Mouse (Mus musculus): ENCODE results near the gene AU040320. TPM values are rescaled to one million over a fixed set of nuclear protein-coding genes. Genes with fewer than 3 reads are reported as not detected.
A peak's percentile ranks its signal among the peaks of the same experiment; 100 is the strongest.

AU040320 gene
- polyA plus RNA-seq, 1 experiment from 2014 or later, result 10.3 TPM

DNA sequence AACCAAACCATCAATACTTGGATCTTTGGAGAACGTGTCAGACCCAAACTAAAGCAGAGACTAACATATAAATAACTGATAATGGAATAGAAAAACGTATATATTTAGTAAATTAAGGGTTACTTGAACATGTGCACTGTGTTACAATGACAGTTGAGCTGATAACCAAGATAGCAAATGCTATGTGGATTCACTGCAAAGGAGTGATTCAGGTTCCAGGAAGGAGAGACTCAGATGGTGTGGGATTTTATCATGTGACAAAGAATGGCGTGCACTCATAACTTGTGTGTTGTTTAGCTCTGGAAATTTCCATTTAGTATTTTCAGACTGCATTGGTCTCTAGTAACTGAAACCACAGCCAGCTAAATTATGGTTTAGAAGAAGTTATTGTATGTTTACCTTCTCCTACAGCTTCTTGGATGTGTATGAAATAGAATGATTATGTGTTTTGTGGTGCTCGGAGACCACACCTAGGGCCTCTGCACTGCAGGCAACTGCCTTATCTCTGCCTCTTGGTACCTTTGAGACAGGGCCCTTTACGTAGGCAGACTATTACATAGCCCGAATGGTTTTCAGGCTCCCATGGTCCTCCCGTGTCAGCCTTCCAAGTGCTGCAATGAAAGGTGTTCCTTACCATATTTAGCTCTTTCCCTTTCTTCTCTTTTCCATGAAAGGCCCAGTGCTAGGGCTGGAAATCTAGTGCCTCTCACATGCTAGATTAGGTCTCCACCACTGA lies 53.5 kb downstream of the AU040320 start:
- H3K9ac ChIP-seq, result no peak overlapping the region
- H3K4me1 ChIP-seq, result peaks cover 56% of the 10 kb centered on the region
- ATAC-seq, result peak; percentile 83
- H3K4me3 ChIP-seq, result no peak overlapping the region
- H3K4me2 ChIP-seq, result 0 out of 2 replicates have a peak overlapping the region, but pooled peaks have one; percentile 2
- 27% methylated on average over 7 of the region's 7 CpGs for WGBS (ENCODE audit: insufficient replicate concordance)
- H3K36me3 ChIP-seq, result peaks cover 14% of the 10 kb centered on the region
- no peaks in the 10 kb centered on the region for H3K9me3 ChIP-seq (replicated peaks)
- no peak overlapping the region for H3K27ac ChIP-seq
- H3K27me3 ChIP-seq (replicated peaks), result no peaks in the 10 kb centered on the region

DNA sequence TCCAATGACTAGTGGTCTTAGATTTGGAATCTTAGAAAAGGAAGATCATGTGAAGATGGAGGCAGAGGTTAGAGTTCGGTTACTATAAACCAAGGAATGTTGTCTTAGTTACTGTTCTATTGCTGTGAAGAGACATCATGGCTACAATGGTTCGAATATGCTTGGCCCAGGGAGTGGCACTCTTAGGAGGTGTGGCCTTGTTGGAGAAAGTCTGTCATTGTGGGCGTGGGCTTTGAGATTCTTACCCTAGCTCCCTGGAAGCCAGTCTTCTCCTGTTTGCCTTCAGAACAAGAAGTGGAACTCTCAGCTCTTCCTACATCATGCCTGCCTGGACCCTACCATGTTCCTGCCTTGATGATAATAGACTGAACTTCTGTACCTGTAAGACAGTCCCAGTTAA lies 57.2 kb downstream of the AU040320 start:
- H3K9ac ChIP-seq, result no peak overlapping the region
- no peaks in the 10 kb centered on the region for H3K9me3 ChIP-seq (replicated peaks)
- no peak for ATAC-seq
- H3K27me3 ChIP-seq (replicated peaks), result no peaks in the 10 kb centered on the region
- no peak overlapping the region for H3K4me3 ChIP-seq
- H3K4me1 ChIP-seq, result peaks cover 25% of the 10 kb centered on the region
- WGBS (ENCODE audit: insufficient replicate concordance), result 74% methylated on average over 3 of the region's 3 CpGs
- H3K4me2 ChIP-seq, result no peak overlapping the region
- no peak overlapping the region for H3K27ac ChIP-seq
- peaks cover 25% of the 10 kb centered on the region for H3K36me3 ChIP-seq

GRCm38 (mm10) chr4:126813212-126813611 lies 59.9 kb downstream of the AU040320 start:
- ATAC-seq, result no peak
- Histone ChIP-seq H3K4me1 (no peaks in the 10 kb centered on the region), H3K9me3 (replicated peaks) (no peaks in the 10 kb centered on the region), H3K4me2 (no peak overlapping the region), H3K4me3 (no peak overlapping the region), H3K27ac (no peak overlapping the region), H3K27me3 (replicated peaks) (no peaks in the 10 kb centered on the region), H3K36me3 (peaks cover 39% of the 10 kb centered on the region), H3K9ac (no peak overlapping the region)
- WGBS (ENCODE audit: insufficient replicate concordance), result 68% methylated on average over 5 of the region's 5 CpGs

- Histone ChIP-seq H3K36me3 (peaks cover 41% of the 10 kb centered on the region), H3K9ac (no peak overlapping the region), H3K27ac (no peak overlapping the region), H3K4me3 (no peak overlapping the region), H3K4me1 (no peaks in the 10 kb centered on the region), H3K9me3 (replicated peaks) (no peaks in the 10 kb centered on the region), H3K27me3 (replicated peaks) (no peaks in the 10 kb centered on the region), H3K4me2 (no peak overlapping the region)
- ATAC-seq, result no peak
- 47% methylated on average over 5 of the region's 5 CpGs for WGBS (ENCODE audit: insufficient replicate concordance)
These were observed 61.5 kb downstream of the AU040320 start for GRCm38 (mm10) chr4:126814854-126815253.

DNA sequence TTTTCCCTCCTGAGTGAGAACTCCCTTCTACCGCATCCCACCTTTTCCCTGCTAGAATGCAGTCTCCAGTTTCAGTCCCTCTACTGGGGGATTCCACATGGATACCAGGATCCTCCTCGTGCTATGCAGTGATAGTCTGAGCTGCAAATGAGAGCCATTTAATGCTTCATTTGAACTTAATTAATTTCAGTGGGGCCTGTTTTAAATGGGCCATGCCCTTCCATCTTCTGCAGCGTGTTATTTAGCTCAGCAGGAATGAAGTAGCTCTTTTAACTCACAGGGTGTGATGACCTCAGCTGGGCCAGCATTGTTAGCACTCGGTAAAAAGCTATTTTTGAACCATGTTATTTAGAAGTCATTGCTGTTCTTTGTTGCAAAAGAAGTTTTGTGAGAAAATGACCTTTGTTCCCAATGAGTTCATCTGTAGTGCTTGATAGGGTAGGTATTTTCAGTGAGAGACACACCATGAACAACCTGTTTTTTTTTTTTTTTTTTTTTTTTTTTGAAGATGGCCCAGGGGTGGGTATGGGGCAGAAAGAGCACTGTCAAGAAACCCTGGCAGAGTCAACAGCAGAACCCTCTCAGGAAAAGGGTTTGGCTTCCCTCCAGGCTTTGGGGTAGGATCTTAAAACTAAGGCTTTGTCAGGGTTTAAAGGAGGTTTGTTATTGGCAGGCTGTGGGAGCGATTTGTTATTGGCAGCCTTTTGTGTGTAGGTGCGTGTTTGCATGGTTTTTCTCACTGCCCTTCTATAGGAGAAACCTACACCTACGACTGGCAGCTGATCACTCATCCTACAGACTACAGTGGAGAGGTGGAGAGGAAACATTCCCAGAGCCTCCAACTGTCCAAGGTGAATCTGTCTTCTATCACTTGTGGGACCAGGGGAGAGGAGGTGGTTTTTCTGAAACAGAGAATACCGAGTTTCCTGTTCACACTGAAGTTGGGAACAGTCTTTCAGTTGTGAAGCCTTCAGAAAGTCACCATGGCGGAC lies 69.8 kb downstream of the AU040320 start:
- Histone ChIP-seq H3K9me3 (replicated peaks) (no peaks in the 10 kb centered on the region), H3K36me3 (peaks cover 30% of the 10 kb centered on the region), H3K27me3 (replicated peaks) (no peaks in the 10 kb centered on the region), H3K27ac (no peak overlapping the region), H3K4me3 (no peak overlapping the region), H3K9ac (no peak overlapping the region), H3K4me2 (no peak overlapping the region), H3K4me1 (no peaks in the 10 kb centered on the region)
- ATAC-seq, result no peak
- 70% methylated on average over 9 of the region's 9 CpGs for WGBS (ENCODE audit: insufficient replicate concordance)

GRCm38 (mm10) chr4:126823917-126824316 lies 70.6 kb downstream of the AU040320 start:
- no peak overlapping the region for H3K27ac ChIP-seq
- ATAC-seq, result no peak
- H3K4me3 ChIP-seq, result no peak overlapping the region
- H3K27me3 ChIP-seq (replicated peaks), result no peaks in the 10 kb centered on the region
- no peaks in the 10 kb centered on the region for H3K4me1 ChIP-seq
- H3K9me3 ChIP-seq (replicated peaks), result no peaks in the 10 kb centered on the region
- peaks cover 29% of the 10 kb centered on the region for H3K36me3 ChIP-seq
- WGBS (ENCODE audit: insufficient replicate concordance), result 73% methylated on average over 5 of the region's 5 CpGs
- H3K4me2 ChIP-seq, result no peak overlapping the region
- H3K9ac ChIP-seq, result no peak overlapping the region

DNA sequence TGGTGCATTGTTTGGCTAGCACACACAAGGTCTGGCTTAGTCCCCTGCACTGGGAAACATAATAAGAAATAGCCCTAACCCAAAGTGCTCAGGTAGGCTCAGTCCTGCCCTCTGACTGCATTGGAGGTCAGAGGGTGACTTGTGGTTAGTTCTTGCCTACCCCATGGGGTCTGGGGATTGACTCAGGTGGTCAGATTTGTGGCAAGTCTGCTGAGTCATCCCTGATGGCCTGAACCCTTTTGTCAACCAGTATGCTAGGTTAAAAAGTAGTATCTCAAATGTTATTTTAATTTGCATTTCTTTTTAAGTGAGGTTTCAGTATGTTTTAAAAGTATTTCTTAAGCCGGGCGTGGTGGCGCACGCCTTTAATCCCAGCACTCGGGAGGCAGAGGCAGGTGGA lies 77.8 kb downstream of the AU040320 start:
- ATAC-seq, result no peak
- H3K4me1 ChIP-seq, result no peaks in the 10 kb centered on the region
- no peak overlapping the region for H3K27ac ChIP-seq
- no peaks in the 10 kb centered on the region for H3K27me3 ChIP-seq (replicated peaks)
- WGBS (ENCODE audit: insufficient replicate concordance), result 89% methylated on average over 5 of the region's 5 CpGs
- no peak overlapping the region for H3K9ac ChIP-seq
- H3K9me3 ChIP-seq (replicated peaks), result no peaks in the 10 kb centered on the region
- H3K4me3 ChIP-seq, result no peak overlapping the region
- no peak overlapping the region for H3K4me2 ChIP-seq
- H3K36me3 ChIP-seq, result peaks cover 32% of the 10 kb centered on the region

GRCm38 (mm10) chr4:126838799-126839198 lies 85.5 kb downstream of the AU040320 start:
- Histone ChIP-seq H3K27ac (no peak overlapping the region), H3K9ac (no peak overlapping the region), H3K36me3 (peaks cover 49% of the 10 kb centered on the region), H3K4me1 (no peaks in the 10 kb centered on the region), H3K4me3 (no peak overlapping the region), H3K4me2 (no peak overlapping the region), H3K9me3 (replicated peaks) (no peaks in the 10 kb centered on the region), H3K27me3 (replicated peaks) (no peaks in the 10 kb centered on the region)
- ATAC-seq, result no peak
- WGBS (ENCODE audit: insufficient replicate concordance), result 74% methylated on average over 7 of the region's 7 CpGs

DNA sequence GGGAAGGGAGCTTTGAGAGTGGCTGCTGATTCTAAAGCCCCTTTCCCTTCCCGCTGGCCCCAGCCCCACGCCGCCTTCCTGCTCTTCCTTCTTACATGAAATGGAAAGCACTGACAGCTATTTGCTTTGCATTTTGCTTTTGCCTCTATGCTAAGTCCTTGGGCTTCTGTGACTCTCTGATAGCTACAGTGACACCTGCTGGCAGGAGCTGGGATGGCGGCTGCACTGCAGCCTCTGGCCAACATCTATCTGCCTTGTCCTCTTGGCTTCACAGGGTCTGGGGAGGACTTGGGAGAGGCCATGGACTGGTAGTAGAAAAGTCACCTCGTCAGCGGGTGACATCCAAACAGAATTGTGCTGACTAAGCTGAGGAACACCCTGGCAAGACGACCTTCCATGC lies 86.5 kb downstream of the AU040320 start:
- peaks cover 47% of the 10 kb centered on the region for H3K36me3 ChIP-seq
- no peak overlapping the region for H3K4me3 ChIP-seq
- no peak overlapping the region for H3K4me2 ChIP-seq
- ATAC-seq, result 0 out of 2 replicates have a peak, but pooled peaks have one; percentile 5
- H3K9ac ChIP-seq, result no peak overlapping the region
- no peaks in the 10 kb centered on the region for H3K4me1 ChIP-seq
- no peak overlapping the region for H3K27ac ChIP-seq
- no peaks in the 10 kb centered on the region for H3K27me3 ChIP-seq (replicated peaks)
- H3K9me3 ChIP-seq (replicated peaks), result no peaks in the 10 kb centered on the region
- 14% methylated on average over 7 of the region's 7 CpGs for WGBS (ENCODE audit: insufficient replicate concordance)

GRCm38 (mm10) chr4:126840996-126841560 lies 87.7 kb downstream of the AU040320 start:
- no peak for ATAC-seq
- Histone ChIP-seq H3K4me2 (no peak overlapping the region), H3K9ac (no peak overlapping the region), H3K36me3 (peaks cover 42% of the 10 kb centered on the region), H3K4me1 (no peaks in the 10 kb centered on the region), H3K4me3 (no peak overlapping the region), H3K27me3 (replicated peaks) (no peaks in the 10 kb centered on the region), H3K27ac (no peak overlapping the region), H3K9me3 (replicated peaks) (no peaks in the 10 kb centered on the region)
- WGBS (ENCODE audit: insufficient replicate concordance), result 78% methylated on average over 15 of the region's 15 CpGs

DNA sequence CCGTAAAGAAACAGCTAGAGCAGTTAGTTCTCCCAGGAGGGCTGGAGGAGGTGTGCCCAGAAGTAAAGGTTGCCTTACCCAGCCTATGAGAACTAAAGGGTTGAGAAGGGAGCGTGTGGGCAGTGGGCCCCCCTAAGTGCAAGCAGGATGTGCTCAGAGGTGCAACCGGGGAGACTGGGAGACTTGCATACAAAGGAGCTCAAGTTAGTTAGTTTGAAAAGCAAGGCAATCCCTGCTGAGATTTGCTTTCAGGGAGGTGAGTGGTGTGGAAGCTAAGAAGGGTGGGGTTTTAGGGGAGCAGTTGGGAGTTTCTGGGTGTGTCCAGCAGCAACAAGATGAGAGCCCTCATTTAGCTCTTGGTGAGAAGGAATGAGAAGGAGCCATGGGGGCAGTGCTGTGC lies 89.6 kb downstream of the AU040320 start:
- ATAC-seq, result no peak
- H3K4me3 ChIP-seq, result no peak overlapping the region
- H3K27ac ChIP-seq, result no peak overlapping the region
- WGBS (ENCODE audit: insufficient replicate concordance), result 67% methylated on average over 3 of the region's 3 CpGs
- no peaks in the 10 kb centered on the region for H3K27me3 ChIP-seq (replicated peaks)
- no peak overlapping the region for H3K4me2 ChIP-seq
- H3K4me1 ChIP-seq, result no peaks in the 10 kb centered on the region
- H3K9ac ChIP-seq, result no peak overlapping the region
- no peaks in the 10 kb centered on the region for H3K9me3 ChIP-seq (replicated peaks)
- H3K36me3 ChIP-seq, result peaks cover 48% of the 10 kb centered on the region

GRCm38 (mm10) chr4:126845664-126846063 lies 92.3 kb downstream of the AU040320 start:
- no peak overlapping the region for H3K9ac ChIP-seq
- H3K36me3 ChIP-seq, result peaks cover 56% of the 10 kb centered on the region
- H3K9me3 ChIP-seq (replicated peaks), result no peaks in the 10 kb centered on the region
- H3K4me2 ChIP-seq, result no peak overlapping the region
- H3K4me3 ChIP-seq, result no peak overlapping the region
- WGBS (ENCODE audit: insufficient replicate concordance), result 72% methylated on average over 4 of the region's 4 CpGs
- H3K4me1 ChIP-seq, result no peaks in the 10 kb centered on the region
- H3K27ac ChIP-seq, result no peak overlapping the region
- no peak for ATAC-seq
- H3K27me3 ChIP-seq (replicated peaks), result no peaks in the 10 kb centered on the region

Data from liver, embryonic 12.5 days (tissue).